Mouse (Mus musculus): ENCODE results near the gene Lmod3.

- TF ChIP-seq POLR2A (IDR thresholded peaks at IDR 0.05; ENCODE audit: borderline replicate concordance, control insufficient read depth, low read depth, low read length) (no peak), CTCF (IDR thresholded peaks at IDR 0.05; ENCODE audit: control insufficient read depth, insufficient read depth, low read length) (no peak)
Measured at GRCm38 (mm10) chr6:97265240-97265639, 12.7 kb upstream of the Lmod3 start.
